Mouse (Mus musculus) ovary, postnatal 10 days (tissue): ENCODE data around the gene Zfhx3.

Experiments
- DNase-seq: peaks from one replicate; pipeline ENCODE4 v3.0.0; 2022; ENCODE audit warnings: low spot score

Zfhx3 gene

GRCm38 (mm10) chr8:108553808-108554577 lies 611.5 kb downstream of the Zfhx3 start:
- no peak for DNase-seq

GRCm38 (mm10) chr8:108554578-108555245 lies 612.3 kb downstream of the Zfhx3 start:
- DNase-seq: no peak

- DNase-seq: no peak
Observed at GRCm38 (mm10) chr8:108563420-108563819, 621.0 kb downstream of the Zfhx3 start.

DNA sequence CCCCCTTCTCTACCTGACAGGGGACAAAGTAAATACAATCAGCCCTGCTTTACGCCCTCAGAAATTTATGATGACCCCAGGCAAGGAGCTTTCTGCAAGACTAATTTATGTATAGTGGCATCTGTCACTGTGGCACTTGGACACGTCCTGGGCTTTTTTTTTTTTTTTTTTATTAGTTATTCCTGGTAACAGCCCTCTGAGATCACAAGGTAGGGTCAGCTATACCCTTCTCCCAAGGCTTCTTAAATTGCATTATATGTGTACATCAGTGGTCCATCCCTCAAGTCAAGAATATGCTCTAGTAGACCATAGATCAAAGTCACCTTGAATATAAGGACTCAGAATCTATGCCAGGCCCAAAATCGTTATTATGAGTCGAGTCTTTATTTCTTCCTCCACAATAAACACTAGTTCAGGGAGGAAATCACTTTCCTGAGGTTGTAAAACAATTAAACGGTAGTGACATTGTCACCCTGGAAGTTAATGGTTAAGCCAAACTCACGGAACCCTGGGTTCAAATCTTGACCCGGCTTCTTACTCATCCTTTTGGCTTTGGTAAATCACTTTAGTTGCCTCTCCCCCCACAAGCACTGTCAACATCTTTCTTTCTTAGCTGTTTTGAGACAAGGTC lies 621.6 kb downstream of the Zfhx3 start:
- no peak for DNase-seq

DNA sequence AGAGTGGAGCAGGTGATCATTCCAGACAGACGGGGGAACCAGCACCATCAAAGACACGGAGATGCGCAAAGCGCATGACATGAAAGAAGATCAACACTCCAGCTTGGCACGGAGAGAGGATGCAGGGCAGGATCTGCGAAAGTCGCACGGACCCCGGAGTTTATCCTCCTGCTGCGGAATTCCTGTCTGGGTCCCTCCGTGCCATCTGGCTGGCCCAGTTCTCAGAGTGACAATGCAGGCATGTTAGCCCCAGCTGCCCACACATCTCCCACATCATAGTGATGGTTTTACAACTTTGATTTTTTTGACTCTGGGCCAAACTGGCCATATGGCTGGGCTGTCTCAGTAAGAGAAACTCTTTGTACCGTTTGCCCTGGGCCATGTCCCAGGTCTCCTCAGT lies 623.6 kb downstream of the Zfhx3 start:
- DNase-seq: no peak

DNA sequence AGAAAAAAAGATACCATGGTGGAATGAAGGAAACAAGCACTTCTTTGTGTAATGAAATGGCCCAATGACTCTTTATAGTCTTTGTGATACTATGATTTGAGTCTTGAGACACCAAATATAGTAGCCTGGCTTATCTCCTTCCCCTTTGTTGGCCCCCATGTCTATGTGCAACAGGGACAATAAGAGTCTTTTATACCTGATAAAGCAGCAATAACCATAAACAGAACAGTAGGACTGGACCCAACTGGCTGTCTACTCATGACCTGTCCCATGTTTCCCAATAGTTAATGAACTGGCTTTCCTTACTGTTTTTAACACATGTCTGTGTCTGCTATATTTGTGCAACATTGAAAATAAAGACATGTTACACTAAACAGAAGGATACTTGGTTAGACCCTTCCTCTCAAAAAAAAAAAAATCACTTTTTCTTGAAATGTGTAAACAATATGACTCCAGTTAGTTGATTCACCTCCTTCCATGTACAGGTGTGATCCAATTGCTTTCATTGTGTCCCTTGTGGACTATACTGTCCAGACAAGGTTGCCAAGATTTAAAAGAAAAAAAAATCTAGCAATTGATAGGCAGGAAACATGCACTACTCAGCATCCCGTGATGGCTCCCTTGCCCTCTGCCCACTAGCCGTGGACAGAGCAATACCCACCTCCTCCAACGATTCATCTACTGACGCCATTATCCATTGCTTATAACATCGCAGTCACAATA lies 631.0 kb downstream of the Zfhx3 start:
- DNase-seq: no peak

- DNase-seq: no peak
Observed at GRCm38 (mm10) chr8:108574101-108574500, 631.7 kb downstream of the Zfhx3 start.

DNA sequence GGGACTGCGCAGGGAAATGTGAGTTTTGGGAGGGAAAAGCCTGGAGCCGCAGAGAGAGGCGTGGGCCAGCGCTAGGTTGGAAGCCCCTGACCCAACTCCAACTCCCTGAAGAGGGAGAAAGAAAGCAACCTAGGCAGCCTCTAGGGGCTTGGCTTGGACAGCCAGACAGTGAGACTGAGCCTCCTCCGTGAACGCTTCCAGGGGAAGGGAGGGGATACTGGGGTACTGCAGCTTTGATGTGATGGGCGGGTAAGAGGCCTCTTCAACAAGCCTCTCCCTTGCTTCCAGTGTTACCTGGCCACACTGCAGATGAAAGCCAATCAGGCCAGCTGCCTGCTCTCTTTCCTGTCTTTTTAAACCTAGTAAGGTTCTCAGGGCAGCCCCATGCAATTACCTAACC lies 635.1 kb downstream of the Zfhx3 start:
- DNase-seq: no peak

- no peak for DNase-seq
Observed at GRCm38 (mm10) chr8:108578388-108578787, 635.9 kb downstream of the Zfhx3 start.

DNA sequence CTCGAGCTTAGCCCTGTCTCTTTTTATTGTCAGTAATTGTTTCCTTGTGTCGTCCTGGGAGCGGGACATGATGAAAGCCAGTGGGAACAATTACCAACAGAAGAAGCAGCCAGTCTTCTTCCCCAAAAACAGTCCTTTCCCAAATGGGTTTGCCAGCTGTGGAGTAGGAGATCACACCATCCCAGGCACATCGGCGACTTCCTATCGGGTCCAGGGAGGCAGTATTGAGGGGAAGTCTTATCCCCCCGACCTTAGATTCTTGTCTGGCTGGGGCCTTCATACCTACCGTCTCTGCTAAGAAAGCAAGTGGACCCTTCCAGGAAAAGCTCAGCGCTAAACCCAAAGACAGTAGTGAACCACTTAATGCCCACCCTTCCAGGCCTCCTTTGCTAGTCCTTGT lies 637.4 kb downstream of the Zfhx3 start:
- no peak for DNase-seq

DNA sequence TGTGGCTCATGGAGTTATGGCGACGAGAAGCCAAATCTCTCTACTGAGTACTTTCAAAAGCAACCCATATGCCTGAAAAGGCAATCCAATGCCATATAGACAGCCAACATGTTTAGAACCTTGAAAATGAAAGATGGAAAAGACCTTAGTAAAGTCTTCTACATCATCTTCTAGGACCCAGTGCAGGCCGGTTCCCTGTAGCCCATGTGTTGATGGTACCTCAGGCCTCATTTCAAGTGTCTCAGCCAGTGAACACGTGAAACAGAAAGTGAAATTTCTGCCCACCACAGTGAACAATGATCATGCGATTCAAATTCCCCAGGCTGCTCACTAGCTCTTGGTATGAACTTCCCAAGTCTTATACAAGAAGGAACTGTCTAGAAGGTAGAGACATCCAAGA lies 637.9 kb downstream of the Zfhx3 start:
- DNase-seq: no peak

DNA sequence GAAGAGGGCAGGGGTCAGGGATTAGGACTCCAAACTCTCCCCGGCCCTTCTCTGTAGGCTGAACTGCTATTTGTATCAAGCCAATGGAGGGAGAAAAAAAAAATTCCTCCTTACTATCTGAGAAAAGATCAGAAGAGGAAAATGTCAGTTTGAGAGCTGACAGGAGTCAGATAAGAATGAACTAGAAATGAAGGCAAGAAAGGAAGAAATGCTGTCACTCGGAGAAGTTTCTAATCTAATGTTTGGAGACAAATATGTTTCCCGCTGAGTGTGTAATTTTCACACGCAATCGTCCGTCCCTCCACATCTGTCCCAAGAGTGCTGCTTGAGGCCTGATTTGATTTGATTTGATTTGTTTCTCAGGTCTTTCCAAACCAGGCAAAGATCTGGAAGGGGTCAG lies 639.1 kb downstream of the Zfhx3 start:
- no peak for DNase-seq

DNA sequence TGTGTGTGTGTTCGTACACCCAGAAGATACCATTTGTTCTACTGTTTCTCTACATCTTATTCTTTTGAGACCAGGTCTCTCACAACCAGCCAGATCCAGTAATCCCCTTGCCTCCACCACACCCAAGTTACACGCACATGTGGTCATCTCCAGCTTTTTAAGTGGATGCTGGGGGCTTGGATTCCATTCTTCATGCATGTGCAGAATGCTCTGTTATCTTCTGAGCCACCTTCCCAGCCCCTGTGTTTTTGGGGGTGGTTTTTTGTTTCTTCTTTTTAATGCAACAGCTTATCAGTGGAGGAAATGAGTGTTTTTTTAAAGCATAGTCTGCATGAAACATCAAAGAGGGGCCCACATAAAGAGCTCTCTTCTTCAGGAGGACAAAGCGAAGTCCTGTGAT lies 639.8 kb downstream of the Zfhx3 start:
- DNase-seq: no peak

GRCm38 (mm10) chr8:108583261-108583660 lies 640.8 kb downstream of the Zfhx3 start:
- DNase-seq: no peak

DNA sequence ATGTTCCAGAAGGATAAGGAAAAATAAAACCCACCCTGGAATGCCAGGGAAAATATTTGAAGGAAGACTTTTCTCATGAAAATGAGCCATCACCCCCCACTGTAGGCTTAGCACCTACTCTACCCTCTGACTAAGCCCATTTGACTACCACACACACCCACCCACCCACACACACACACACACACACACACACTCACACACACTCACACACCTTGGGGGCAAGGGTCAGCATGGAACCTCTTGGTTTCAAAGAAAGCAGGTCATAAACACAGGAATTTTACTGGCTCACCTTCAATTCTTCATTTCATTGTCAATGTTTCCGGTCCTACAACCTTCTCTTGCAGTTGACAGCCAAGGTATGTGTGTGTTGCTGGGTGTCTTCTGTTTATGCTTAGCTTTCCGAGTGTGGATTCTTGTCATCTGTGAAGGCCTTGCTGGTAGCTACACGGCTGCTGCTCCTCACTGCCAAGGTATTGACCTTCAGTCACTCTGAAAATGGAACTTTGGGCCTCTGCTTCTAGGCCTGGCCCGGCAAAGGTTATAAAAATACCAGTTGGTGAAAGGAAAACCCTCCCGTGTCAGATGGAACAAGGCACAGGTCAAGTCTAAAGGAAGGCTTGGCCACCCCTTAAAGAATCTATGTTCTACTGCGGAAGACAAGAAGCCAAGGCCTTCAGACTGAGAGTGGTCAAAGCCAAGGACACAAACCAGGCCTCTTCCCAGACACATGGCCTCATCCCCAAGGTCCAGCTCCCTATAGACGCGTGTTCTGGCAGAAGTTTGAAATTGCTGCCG lies 641.6 kb downstream of the Zfhx3 start:
- no peak for DNase-seq

DNA sequence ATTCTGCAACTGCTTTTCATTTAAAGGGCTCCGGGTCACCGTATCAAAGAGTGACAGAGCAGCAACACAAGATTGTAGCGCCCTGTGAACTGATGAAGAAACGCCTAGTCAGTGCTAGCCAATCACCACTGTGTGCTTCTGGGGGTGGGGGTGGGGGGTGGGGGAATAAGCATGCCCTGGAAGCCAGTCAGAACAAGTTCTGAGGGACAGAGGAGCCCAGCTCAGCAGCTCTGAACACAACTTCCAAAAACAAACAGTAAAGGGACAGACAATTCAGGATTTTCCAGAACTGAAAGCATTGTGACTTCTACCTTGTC lies 642.2 kb downstream of the Zfhx3 start:
- DNase-seq: no peak

- DNase-seq: no peak
Observed at GRCm38 (mm10) chr8:108591037-108591436, 648.6 kb downstream of the Zfhx3 start.

- DNase-seq: no peak
Observed at GRCm38 (mm10) chr8:108592028-108592724, 649.7 kb downstream of the Zfhx3 start.

- no peak for DNase-seq
Observed at GRCm38 (mm10) chr8:108592990-108593589, 650.6 kb downstream of the Zfhx3 start.

DNA sequence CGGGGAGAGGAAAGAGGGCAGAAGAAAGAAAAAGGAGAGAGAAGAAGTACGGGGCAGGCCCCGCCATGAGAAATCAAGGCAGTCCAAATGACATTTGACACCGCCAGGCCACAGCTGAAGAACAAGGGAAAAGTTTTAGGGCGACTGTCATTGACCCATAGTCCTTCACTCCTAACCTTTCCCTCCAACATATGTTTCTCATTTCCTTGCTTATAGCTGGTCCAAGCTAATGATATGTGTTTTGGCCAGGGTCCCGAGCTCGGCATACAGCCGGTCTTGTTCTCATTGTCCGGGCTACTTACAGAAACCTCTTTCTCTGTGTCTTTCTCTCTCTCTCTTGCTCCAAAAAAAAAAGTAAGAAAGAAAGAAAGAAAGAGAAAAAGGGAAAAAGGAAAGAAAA lies 651.4 kb downstream of the Zfhx3 start:
- DNase-seq: no peak
